Mouse (Mus musculus) left cerebral cortex, postnatal 36 days (tissue): ENCODE data around the gene Timm50. TPM values are rescaled to one million over a fixed set of nuclear protein-coding genes. Genes with fewer than 3 reads are reported as not detected.

Experiments used
- DNase-seq, 2 experiments: peaks; one replicate each; pipeline ENCODE4 v3.0.0; 2021 to 2022; ENCODE audit warnings: low spot score in 2 of 2, mixed read lengths in 1 of 2
- intact Hi-C: fragments of 180-260 bp; cut with DNase I; formaldehyde crosslinking; loops from one replicate; pipeline ENCODE4 v1.15.1; 2025
- total RNA-seq, 2 experiments: library from RNA; stranded (reverse); gene quantifications; 2 replicates each; pipeline ENCODE4 v1.2.3; 2021

Timm50 gene
- total RNA-seq, 2 experiments from 2014 or later: 44.1 to 46.3 TPM

DNA sequence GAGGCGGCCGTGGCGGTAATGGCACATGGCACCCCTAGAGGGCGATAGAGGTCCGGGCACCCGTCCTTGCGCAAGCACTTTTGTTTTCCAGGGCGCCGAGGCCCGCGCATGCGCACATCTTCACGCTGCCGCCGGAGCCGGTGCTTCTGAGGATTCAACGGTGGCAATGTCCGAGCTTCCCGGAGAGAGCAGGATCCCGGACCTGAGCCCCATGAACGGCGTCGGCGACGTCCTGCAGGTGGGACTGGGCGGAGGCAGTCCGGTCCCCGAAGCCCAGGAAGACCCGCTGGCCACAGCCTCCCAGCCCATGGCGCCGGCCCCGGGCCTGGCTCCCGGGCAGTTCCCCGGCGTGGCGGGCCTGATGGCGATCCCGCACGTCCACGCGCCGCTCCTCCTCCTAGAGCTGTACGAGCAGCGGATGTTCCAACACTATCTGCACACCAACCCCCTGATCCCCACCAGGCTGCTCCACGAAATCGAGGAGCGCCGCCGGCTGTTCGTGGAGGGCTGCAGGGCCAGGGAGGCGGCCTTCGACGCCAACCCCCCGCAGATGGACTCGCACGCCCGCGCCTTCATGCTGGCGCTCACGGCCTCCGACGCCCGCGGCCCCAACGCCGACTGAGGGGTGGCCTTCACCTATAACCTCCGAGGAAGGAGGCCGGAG is 34.1 kb downstream of the Timm50 start, which contains the start of gene Eid2b:
Eid2b (plus strand) TSS at position 125 of the 664 bp plus-strand sequence.
- intact Hi-C loops: no loop called here

DNA sequence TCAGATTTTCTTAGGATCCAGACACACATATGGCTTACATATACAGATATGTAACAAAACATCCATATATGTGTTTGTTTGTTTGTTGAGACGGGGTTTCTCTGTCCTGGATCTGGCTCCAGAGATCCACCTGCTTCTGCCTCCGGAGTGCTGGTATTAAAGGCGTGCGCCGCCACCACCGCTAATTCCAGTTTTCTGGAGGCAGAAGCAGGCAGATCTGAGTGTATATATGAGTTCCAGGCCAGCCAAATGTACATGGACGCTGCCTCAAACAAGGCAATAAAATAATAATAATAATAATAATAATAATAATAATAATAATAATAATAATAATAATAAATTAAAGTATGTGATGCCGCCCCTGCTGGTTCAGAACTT is 34.6 kb downstream of the Timm50 start:
- intact Hi-C loops: no loop called here
- no peak for DNase-seq

More for the DNA sequence above, 34.1 kb downstream of the Timm50 start, which contains the start of gene Eid2b:
- DNase-seq: peak; percentile 96

DNA sequence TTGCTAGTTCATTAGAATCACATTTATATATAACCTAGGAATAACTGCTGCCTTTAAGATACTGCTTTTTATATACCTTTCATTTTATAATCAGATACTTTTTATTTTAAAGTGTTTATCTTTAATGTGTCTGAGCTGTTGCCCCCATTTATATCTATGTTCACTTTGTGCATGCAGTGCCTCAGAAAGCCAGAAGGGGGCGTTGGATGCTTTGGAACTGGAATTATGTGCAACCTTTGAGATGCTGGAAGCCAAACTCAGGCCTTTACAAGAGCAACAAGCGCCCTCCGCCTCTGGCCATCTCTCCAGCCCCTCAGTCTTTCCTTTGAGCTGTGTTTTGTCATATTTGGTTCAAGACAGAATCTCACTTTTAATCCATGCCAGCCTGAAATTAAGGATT is 40.1 kb downstream of the Timm50 start:
- no peak for DNase-seq
- intact Hi-C loops: no loop called here

DNA sequence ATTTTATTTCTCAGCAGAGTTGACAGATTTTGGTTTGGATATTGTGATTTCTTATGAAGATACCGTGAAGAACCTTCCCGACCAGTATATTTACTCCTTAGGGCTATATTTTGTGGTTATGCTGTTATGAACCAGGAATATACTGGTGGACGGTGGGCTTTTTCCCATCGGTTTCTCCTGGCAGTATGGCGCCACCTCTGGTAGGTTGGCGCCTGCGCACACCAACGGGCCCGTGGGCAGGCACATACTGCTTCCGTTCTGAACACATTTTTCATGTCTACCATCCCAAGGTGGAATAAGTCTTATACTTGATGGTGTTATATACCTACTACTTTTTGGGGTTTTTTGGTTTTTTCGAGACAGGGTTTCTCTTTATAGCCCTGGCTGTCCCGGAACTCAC is 42.5 kb downstream of the Timm50 start:
- DNase-seq: no peak
- intact Hi-C loops: loop anchor here (5.0 to 10.0 kb wide), 2 partner anchors 55 to 102 kb away; partner anchors contain the start of gene Fbl

DNA sequence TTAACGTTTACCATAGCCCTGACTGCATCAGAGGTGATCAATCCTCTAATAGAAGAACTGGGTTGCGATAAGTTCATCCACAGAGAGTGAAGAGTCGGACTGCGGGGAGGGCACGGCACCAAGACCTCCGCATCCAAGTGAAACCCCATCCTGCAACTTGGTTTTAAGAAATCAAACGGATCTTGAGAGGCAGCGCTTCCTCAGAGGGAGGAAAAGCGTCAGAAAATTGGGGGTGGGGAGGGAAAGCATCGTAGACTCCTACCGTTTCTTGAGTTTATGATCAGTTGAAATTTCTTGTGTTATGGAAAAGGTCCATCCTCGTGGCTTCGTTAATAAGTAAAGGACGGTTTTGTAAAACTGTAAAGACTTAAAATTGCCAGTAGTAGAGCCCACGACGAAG is 43.3 kb downstream of the Timm50 start:
- no peak for DNase-seq
- intact Hi-C loops: loop anchor here (5.0 to 10.0 kb wide), 2 partner anchors 54 to 101 kb away; partner anchors contain the start of gene Fbl

DNA sequence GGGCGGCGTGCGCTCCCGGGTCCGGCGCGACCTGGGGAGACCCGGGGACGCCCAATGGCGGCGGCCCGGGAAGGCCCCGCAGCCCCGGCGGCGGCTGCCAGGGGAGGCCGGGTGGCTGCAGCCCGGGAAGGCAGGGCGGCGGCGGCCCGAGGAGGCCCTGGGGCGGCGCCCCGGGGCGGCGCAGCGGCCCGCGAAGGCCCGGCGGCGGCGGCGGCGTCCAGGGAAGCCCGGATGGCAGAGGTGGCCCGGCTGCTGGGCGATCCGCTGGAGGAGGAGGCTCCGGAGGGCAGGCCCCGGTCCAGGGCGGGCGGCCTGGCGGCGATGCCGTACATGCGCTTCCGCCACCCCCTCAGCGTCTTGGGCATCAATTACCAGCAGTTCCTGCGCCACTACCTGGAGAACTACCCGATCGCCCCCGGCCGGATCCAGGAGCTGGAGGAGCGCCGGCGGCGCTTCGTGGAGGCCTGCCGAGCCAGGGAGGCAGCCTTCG is 43.8 kb downstream of the Timm50 start:
- intact Hi-C loops: loop anchor here (5.0 to 10.0 kb wide), 2 partner anchors 53 to 101 kb away; partner anchors contain the start of gene Fbl
- DNase-seq: peak; percentile 60 to 77

DNA sequence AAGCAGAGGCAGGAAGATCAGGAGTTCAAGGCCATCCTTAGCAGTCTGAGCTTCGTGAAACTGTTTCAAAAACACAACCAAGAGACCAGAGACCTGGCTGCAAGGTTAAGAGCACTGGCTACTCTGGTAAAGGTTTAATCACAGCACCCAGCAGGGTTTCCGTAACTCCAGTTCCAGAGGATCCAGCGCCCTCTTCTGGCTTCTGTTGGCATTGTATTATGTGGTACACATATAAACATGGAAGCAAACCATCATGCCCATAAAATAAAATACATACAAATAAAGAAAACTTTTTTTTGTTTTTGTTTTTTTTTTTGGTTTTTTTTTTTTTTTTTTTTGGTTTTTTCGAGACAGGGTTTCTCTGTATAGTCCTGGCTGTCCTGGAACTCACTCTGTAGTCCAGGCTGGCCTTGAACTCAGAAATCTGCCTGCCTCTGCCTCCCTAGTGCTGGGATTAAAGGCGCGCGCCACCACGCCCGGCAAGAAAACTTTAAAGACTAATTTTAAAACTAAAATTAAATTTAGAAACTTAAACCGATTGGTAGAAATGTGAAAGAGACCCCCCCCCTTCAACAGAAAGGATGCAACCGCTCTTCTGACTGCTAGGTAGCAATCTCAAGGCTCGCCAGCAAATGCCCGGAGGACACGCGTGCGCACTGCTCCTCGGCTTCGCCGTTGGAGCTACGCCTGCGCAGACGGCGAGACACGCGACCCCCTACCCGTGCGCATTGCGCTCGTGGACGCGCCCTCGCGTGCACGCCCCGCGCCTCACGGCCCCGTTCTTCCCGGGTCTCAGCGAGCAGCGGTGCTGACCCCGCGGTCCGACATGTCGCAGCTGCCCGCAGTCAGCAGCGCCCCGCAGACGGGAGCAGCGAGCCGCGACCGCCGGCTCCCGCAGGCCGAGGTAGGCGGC is 44.5 kb downstream of the Timm50 start, which contains the start of gene Eid2:
Eid2 (plus strand) TSS at position 753 of the 913 bp plus-strand sequence.
- intact Hi-C loops: loop anchor here (5.0 to 10.0 kb wide), 2 partner anchors 53 to 100 kb away; partner anchors contain the start of gene Fbl
- DNase-seq: peak; percentile 92 to 93

DNA sequence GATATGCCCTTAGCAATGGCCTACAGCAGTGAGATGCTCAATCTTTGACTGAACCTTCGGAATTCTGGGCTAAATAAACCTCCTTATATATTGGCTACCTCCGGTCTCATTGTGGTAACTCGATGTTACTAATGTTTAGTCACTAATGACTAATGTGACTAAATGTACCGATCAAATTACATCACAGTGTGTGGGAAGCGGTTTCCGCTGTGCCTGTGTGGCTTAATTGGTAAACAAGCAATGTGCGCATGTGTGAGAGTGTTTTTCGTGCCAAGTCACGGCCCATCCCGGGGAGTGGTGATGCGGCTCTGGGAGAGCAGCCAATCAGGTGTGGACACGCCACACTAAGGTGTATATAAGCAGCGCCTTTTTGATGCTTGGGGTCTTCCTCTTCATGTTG is 46.5 kb downstream of the Timm50 start:
- no peak for DNase-seq
- intact Hi-C loops: loop anchor here (5.0 to 10.0 kb wide), 2 partner anchors 51 to 98 kb away; partner anchors contain the start of gene Fbl

DNA sequence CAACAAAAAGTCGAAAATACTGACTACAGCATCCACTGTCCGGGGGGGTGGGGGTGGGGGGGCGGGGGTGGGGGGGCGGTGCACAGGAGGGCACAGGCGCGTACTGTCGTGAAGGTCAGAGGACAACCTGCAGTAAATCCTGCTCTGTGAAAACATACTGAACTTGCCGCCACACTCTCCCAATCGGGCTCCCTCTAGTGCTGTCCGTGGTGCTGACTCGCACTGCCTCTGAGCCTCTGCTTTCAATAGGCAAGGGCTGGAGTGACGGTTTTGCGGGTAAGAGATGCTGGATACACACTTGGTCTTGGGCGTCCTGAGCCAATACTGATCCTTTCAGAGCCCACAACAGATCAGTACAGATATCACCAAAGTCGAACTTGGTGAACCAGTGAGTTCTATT is 48.1 kb downstream of the Timm50 start:
- intact Hi-C loops: loop anchor here (10.0 kb wide), 1 partner anchor 49 kb away; no protein-coding TSS in a partner anchor
- DNase-seq: no peak

DNA sequence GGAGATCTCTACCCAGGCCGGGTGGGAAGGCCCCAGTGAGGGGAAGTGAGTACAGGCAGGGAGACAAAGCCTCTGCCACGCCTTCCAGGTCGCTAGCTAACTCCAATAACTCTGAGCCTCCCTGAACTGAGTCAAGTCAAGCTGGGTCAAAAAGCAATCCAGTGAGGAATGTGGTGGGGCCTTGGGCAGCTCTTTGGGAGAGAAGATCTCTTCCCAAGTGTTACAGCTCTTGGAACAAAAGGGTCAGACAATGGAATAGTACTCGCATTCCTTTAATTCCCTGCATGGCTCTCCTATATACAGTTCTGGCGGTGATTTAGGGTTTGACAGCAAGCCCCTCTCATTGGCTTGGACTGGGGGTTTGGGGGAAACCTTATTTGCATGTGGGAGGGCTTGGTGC is 49.0 kb downstream of the Timm50 start:
- no peak for DNase-seq
- intact Hi-C loops: loop anchor here (10.0 kb wide), 1 partner anchor 48 kb away; no protein-coding TSS in a partner anchor

Other genes with a start within 250 kb of the Timm50 start
- under 1 TPM; 0.20 to 0.32 TPM for gene Fcgbp, start 240.8 kb downstream of the Timm50 start, total RNA-seq
- gene 9530053A07Rik, start 182.6 kb downstream of the Timm50 start, total RNA-seq: under 1 TPM; 0.07 TPM
- gene Fbl, start 142.4 kb downstream of the Timm50 start, total RNA-seq: 10 to 100 TPM; 50.3 to 54.8 TPM
- 10 to 100 TPM; 46.7 to 54.8 TPM for gene Dyrk1b, start 132.6 kb downstream of the Timm50 start, total RNA-seq
- gene Eid2, start 44.2 kb downstream of the Timm50 start, total RNA-seq: 10 to 100 TPM; 59.9 to 66.6 TPM
- 10 to 100 TPM; 33.3 to 37.8 TPM for gene Eid2b, start 34.3 kb downstream of the Timm50 start, total RNA-seq
- gene Selenov, start 20.9 kb downstream of the Timm50 start, total RNA-seq: under 1 TPM; 0.43 to 0.44 TPM
- 1 to 10 TPM; 1.4 to 1.8 TPM for gene Dll3, start 9.8 kb downstream of the Timm50 start, total RNA-seq
- gene Supt5, start 26.7 kb upstream of the Timm50 start, total RNA-seq: 100 to 1,000 TPM; 120 to 122 TPM
- gene Rps16, start 38.6 kb upstream of the Timm50 start, total RNA-seq: 100 to 1,000 TPM; 425 to 456 TPM
- gene Plekhg2, start 60.5 kb upstream of the Timm50 start, total RNA-seq: 1 to 10 TPM; 6.2 to 9.7 TPM
- 1 to 10 TPM; 2.6 to 3.3 TPM for gene Zfp36, start 68.2 kb upstream of the Timm50 start, total RNA-seq
- 10 to 100 TPM; 17.9 to 21.3 TPM for gene Med29, start 80.6 kb upstream of the Timm50 start, total RNA-seq
- gene Paf1, start 80.9 kb upstream of the Timm50 start, total RNA-seq: 10 to 100 TPM; 59.0 to 72.1 TPM
- 1 to 10 TPM; 1.3 to 2.0 TPM for gene Gmfg, start 125.4 kb upstream of the Timm50 start, total RNA-seq
- 10 to 100 TPM; 85.9 to 93.8 TPM for gene Lrfn1, start 139.9 kb upstream of the Timm50 start, total RNA-seq
- not detected for gene Ifnl2, start 198.4 kb upstream of the Timm50 start, total RNA-seq
- gene Ifnl3, start 210.8 kb upstream of the Timm50 start, total RNA-seq: not detected
- gene Sycn, start 228.8 kb upstream of the Timm50 start, total RNA-seq: not detected
- under 1 TPM; 0.27 to 0.52 TPM for gene Nccrp1, start 235.2 kb upstream of the Timm50 start, total RNA-seq